Mouse (Mus musculus): ENCODE data around the gene Setmar.
A peak's percentile ranks its signal among the peaks of the same experiment; 100 is the strongest.

Gene Setmar

DNA sequence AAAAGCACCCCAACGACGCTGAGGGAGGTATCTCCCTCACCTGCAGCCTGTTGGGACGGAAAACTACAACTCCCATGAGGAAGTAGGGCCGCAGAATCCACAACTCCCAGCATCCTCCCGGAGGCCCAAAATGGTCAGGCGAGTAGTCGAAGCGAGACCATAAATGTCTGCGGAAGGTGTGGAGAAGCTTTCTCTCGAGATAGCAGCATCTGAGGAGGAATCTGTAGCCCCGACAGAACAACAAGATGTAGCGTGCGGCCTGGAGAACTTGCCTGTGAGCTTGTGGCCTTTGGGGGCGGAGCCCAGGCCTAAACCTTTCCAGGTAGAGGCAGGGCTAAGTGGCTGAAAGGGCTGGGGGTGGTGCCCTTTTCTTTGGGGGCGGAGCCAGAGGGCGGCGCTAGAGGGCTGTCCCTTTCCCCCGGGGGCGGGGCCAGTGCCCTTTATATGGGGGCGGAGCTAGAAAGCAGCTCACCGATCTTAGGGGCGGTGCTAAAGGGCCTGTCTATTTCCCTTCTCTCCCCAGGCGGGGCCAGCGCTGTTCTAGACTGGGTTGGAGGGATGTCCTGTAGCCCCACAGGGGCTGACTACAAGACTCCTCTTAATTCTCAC, at the start of gene Setmar:
TSS of gene Setmar (plus strand) at position 128 of the 609 bp plus-strand sequence.
- DNase-seq (ENCODE audit: low read depth, low spot score): peak; percentile 97

DNA sequence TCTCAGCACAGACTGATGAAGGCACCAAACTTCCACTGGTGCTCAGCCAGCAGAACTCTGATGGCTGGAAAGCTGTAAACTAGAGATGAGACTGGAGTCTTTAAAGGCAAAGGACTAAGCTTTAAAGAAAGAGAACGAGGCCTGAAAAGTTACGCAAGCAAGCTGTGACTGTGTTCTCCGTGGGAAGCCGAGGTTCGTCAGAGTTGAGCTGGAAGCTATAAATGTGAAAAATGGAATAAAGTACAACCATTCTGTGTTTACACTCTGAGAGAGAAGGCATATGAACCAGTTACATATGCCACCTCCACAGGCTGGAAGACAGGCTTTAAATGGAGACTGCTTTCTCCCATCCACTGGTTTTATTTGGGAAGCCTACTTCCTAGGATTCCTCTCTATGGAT, 43.2 kb upstream of the Setmar start:
- DNase-seq (ENCODE audit: low read depth, low spot score): peak; percentile 91

DNA sequence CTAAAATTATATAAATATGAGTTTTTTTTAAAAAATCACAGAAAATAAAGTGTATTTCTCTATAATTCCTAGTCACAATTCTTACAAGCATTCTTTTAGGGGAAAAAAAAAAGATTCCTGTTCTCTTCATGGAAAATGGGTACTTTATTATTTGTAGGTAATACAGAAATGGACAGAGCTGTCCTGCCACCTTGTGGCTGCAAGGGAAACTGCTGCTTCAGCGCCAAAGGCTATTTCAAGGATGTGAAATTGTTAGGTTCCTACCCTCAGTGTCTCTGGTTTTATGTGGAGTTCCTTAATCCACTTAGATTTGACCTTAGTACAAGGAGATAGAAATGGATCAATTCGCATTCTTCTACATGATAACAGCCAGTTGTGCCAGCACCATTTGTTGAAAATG, 9.8 kb upstream of the Setmar start:
- DNase-seq (ENCODE audit: low read depth, low spot score): peak; percentile 87

DNA sequence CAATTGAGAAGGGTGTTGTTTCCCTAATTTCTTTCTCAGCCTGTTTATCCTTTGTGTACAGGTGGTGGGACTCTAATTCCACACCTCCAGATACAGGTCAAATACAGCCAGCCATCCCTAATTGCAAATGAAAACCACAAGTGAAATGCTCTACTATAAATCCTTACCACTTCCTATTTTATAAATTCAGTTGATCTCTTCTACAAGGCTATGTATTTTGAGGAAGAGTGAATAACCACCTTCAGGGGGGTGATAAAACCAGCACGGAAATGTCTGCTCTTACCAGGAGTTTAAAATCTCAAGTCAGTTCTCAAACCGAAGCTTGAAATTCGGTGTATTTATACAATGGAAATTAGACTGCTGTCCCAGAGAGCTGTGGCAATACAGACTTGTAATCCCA, 8.9 kb upstream of the Setmar start:
- DNase-seq (ENCODE audit: low read depth, low spot score): no peak

DNA sequence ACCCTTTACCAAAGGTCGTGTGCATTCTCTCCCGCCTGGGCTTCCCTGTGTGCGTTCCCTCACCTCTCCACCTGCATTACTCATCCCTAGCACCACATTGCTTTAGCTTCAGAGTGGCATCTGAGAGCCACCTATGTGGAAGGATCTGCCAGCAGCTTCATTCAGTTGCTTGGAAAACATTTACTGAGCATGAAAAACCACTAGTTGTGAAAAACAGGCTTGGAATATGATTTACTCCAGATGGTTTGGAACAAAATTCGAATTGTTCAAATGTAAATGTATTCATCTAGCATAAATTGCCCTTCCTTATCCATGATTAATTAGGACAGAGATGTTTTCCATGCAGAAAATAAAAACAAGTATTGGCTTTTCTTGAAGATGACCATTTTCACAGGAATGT, 7.5 kb upstream of the Setmar start:
- DNase-seq (ENCODE audit: low read depth, low spot score): peak; percentile 48

DNA sequence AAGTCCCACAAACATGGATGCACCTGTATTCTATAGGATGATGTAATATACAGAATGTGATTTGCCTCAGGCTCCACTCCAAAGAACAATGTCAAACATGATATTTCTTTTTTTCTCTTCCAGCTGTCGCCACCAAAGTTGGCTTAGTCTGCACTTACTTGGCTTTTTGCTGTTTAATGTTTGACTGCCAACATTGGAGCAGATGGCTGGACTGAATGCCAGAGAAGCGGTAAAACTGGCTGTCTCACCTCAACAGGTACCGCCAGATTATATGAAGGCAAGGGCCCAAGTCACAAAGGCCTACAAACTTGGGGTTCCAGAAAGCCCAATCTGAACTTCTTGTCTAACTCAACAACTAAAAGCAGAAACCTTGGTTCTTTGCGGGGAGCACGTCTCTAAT, 6.8 kb upstream of the Setmar start:
- peak; percentile 78 for DNase-seq (ENCODE audit: low read depth, low spot score)

DNA sequence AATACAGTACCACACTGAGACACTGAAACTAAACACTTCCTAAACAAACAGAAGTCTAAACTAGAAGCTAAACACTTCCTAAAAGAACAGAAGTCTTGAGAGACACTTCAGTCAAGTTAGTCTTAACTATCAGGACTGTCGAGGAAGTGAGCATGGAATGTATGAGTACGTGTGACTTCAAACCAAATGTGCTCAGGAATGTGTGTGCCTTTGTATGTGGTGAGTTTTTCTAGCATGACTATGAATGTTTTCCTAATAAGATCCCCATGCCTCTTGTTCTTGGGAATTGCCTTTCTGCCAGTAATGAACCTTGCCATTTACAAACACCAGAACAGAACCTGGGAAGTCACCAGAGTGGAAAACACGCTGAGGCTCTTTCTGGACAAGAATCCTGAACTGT, 3.7 kb upstream of the Setmar start:
- no peak for DNase-seq (ENCODE audit: low read depth, low spot score)

DNA sequence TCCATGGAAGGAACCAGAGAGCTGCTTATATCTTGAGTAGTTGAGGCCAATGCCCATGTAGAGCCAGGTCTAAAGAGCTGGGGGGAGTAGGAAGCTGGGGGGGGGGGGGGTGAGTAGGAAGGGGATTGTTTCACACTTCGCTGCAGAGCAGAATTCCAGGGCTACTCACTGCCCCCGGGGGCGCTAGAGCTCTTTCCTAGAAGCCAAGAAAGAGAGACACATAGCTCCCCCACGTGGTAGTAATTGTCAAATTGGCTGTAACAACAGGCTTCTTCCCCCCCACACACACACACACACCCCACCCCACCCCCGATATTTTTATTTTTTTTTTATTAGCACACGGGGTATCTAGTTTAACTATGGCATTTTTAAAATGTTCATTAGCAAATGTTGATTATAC, 738 bp downstream of the Setmar start:
- peak; percentile 97 for DNase-seq (ENCODE audit: low read depth, low spot score)

DNA sequence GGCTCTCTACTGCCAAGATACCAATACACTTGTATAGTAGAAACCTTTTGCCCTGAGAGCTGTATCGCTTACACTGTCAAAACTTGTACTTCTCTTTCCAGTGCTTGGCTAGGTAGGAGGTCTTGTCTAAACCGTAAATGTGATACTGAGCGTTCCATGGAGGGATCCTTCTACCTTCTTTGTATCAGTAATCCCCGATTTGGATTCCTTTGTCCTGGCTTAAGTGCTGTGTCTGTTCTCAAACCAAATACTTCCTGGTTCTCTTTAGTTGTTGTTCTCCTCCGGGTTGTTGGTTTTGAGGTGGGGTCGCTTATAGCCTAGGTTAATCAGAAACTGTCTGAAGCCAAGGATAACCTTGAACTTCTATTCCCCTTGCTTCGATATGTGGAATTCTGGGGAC, 6.1 kb downstream of the Setmar start:
- DNase-seq (ENCODE audit: low read depth, low spot score): no peak

DNA sequence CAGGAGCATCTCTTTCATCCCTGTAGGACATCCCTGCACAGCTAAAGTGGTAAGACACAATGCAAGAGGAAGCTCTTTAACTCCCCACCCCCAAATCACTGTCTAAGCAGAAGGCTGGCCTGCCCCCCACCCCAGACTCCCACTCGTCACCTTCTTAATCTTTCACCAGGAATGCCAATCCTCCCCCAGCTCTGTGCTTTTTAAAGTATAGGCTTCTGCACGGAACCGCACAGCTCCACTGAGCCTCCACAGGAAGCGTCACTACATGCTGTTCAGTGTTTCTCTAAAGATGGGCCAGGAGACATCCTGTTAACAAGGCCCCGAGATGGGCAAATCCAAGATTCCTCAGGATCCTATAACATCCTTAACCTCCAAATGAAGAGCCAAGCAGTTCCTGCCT, 8.2 kb downstream of the Setmar start:
- peak; percentile 88 for DNase-seq (ENCODE audit: low read depth, low spot score)

DNA sequence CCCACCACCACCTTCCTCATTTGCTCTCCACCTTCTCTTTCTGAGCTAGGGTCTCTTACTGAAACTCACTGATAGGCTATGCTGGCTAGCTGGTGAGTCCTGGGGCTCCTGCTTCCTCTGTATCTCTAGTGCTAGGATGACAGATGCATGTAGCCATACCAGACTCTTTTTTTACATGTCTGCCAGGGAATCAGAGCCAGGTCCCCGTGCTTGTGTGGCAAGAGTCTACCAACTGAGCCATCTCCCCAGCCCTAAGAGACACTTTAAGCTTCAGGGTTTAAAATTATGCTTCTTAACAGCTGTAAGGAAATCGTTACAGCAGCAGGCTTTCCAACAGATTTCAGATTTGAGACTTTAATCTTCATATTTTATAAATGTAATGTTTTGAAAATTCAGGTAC, 9.1 kb downstream of the Setmar start:
- DNase-seq (ENCODE audit: low read depth, low spot score): peak; percentile 64

DNA sequence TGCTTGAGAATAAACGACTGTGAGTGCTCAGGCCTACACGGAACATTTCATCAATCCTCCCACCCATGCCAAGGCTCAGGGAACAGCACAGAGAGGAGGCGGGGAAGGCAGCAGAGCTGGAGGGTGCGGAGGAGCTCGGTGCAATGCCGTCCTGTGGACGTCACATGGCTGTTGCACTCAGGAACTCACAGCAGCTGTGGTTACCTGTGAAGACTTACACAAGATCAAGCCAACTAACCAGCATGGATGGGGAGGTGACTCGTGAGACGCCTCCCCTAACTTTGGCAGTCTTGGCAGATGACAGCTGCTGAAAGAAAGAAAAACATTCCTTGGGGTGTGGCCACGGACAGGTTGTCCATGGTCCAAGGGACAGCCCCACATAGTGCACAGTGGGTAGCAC, 9.8 kb downstream of the Setmar start:
- peak; percentile 87 for DNase-seq (ENCODE audit: low read depth, low spot score)

DNA sequence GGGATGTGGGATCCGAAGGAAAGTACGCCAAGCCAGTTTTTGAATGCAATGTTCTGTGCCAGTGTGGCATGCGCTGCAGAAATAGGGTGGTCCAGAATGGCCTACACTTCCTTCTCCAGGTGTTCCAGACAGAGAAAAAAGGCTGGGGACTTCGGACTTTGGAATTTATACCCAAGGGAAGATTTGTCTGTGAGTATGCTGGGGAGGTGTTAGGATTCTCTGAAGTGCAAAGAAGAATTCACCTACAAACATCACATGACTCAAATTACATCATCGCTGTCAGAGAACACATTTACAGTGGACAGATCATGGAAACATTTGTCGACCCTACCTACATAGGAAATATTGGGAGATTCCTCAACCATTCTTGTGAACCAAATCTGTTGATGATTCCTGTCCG, 11.0 kb downstream of the Setmar start:
- no peak for DNase-seq (ENCODE audit: low read depth, low spot score)

DNA sequence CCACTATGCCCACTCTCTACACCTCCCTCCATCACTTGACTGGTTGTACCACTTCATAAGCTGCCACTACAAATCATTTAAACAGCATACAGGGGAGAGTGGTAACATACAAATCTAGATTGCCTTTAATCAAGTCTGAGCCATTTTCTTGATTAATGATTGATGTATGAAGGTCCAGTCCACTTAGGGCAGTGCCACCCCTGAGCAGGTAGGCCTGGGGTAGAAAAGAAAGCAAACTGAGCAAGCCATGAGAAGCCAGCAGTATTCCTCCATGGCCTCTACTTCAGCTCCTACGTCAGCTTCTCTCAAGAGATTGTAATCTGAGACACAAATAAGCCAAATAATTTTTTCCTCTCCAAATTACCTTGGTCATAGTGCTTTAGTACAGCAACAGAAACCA, 26.5 kb downstream of the Setmar start:
- no peak for DNase-seq (ENCODE audit: low read depth, low spot score)

DNA sequence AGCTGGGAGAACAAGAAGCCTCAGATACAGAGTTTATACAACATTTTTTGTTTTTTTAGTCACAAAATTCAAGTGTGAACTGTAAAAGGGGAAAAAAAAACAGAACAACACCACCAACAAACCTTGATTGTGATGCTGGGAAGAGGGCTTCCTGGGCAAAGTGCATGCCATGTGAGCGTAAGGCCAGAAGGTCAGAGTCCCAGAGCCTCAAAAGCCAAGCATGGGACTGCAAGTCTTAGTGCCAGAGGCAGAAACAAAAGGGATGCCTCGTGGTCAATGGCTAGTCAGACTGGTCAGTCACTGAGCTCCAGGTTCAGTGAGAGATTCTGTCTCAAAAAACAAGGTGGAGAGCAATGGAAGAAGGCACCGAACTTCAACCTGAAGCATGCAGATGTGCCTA, 27.8 kb downstream of the Setmar start:
- DNase-seq (ENCODE audit: low read depth, low spot score): no peak

DNA sequence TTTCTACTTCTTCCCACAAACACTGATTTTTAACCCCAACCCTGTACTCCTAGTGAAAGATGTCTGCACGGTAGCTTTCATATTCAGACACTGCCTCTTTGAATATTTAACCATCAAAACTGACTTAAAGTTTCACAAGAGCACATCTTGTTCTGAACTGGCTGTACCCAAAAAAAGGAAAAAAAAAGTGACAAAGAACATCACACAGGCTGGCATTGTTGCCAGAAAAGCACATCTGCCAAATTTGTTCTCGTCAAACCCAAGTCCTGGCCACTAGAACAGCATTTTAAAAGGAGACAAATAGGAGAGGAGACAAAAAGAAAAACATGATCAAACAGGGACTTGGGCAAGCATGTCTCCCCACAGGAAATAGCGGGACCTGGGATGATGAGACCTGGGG, 28.6 kb downstream of the Setmar start:
- DNase-seq (ENCODE audit: low read depth, low spot score): peak; percentile 63

DNA sequence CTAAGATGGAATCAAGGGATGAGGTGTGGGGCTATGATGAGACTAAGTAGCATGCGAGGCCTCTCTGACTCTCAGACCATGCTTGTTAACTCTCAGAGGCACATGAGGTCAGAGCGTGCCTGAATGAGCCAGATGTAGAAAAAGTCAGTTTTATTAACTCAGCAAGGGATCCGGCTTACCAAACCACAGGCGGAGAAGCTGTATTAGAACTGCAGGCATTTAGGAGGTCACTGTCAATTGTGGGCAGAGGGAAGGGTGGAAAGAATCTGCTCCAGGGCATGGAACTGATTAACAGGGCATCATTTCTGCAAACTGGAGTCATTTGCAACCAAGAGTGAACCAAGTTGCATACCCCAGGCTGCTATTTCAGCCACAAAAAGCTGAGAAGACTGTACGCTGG, 30.6 kb downstream of the Setmar start:
- DNase-seq (ENCODE audit: low read depth, low spot score): no peak

DNA sequence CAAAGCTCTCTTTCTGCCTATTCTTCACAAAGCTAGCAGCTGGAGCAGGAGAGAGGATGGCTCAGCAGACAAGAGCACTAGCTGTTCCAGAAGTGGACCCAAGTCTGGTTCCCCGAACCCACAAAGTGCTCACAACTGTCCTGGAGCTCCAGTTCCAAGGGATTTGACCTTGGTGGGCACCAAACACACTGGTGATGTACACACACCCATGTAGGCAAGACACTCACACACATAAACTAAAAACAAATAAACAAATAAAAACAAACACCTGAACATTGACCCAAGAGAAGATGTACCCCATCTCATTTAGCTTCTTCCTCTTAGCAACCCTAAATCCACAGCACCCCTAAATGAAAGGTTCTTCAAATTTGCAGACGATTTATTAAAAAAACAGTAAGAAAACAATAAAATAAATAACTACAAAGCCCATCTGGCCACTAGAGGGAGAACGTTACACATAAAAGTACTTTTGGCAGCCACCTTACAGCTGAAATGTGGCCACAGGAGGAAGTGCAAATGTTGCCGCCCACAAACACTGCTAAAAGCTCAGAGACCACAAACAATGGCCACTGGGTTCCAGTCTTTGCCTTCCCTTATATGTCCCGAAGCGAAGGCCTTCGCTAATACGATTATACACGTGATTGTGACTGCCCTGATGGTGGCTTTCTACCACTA, 33.5 kb downstream of the Setmar start:
- peak; percentile 80 for DNase-seq (ENCODE audit: low read depth, low spot score)

DNA sequence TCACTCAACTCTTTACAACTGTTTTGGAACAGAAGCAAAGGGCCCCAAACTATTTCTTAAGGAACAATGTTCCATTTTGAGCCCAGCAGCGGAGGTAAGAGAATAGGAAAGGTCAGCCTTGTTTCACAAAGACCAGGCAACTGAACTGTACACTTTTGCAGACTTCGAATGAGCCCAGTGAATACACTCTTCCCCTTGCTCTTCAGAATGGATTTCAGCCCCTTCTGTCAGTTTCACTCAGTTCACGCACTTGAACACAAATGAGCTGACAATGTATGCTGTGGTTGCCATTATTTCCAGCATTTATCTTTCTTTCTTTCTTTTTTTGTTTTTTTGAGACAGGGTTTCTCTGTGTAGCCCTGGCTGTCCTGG, 34.0 kb downstream of the Setmar start:
- no peak for DNase-seq (ENCODE audit: low read depth, low spot score)

DNA sequence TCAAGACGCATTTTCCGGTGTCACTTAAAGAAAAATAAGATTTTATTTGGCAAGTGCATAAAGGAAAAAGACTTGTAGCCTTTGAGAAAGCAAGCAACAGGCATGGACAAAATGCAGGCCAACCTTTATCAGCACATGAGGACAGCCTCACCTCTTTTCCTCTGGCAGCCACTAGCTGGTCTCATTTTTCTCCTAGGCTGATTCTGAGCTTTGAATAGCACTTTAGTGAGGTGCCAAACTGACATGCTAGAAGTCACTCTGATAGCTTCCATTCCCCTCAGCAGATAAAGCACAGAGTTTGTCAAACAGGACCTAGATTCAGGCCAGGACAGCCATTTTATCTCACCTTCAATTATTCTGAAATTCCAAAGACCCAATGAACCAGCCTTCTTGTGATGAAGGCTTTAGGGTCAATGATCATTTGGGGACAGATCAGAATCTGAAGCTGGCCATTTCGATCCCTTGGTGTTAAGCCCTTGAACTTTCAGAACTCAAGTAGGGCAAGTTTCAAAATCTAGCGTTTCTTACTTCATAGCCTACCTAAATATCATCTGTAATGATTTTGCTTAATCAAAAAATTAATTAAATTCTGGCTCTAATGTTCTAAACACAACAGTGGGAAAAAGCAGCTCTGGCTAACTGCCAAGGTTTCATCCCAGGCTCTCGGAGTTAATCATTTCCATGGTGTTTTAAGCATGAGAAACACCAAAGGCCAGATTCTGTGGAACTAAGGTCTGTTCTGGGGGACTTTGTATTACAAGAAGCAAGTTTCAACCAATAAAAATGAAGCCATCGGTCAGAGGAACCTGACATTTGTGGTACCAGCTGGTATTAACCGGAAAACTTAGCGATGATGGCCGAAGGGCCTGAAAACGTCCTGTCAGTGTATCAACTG, 37.3 kb downstream of the Setmar start:
- DNase-seq (ENCODE audit: low read depth, low spot score): no peak

DNA sequence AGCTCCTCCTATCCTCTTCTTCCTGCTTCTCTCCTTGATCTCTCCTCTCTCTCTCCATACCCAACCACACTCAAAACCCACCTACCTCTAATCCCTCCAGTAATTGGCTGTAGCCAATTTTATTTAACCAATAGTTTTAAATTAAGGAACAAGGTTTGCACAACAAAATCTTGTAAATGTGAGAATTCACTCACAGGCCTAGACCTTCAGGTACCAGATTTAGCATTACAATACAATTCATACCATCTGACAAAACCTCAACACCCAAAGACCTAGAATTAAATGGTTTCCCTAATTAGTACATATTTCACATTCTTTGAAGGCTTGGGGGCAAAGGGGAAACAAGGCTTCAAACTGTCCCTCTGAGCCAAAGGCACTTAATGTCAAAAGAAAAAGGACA, 42.5 kb downstream of the Setmar start:
- no peak for DNase-seq (ENCODE audit: low read depth, low spot score)

DNA sequence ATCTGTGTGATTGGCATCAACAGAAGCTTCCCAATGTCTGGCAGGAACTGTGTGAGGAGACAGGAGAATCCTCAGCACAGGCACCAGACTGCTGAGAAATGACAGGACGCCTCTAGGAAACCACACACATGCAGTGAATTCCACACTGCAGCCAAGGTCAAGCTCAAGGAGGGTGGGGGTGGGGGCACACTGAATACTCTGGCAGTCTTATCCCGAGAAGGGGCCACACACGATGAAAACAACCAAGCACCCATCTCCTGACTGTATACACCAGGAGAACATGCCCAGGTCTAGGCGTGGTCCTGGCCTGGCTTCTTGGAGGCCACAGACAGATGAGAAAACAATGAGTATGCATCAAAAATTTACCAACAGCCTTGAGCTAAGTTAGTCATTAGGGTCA, 45.5 kb downstream of the Setmar start:
- DNase-seq (ENCODE audit: low read depth, low spot score): peak; percentile 65

DNA sequence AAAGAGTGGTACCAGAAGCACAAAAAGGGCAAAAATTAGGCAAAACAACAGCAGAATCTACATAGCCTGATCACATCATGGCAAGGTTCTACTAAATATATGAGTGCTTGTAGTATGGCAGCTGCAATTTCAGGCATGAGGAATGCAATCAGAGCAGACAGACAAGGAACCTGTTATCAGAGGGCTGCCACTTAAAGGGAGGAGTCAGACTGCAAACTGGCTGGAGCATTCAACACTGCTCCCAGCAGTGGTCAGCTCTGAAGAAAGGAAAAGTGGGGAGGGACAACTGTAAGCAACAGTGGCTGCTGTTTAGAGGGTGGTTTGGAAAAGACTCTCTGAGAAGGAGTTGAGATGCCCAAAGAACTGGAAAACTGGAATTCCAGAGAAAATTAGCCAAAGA, 46.8 kb downstream of the Setmar start:
- no peak for DNase-seq (ENCODE audit: low read depth, low spot score)

All from brain, adult 2 months (tissue).